Mouse (Mus musculus) embryonic fibroblast, embryonic 13.5 days (primary cell): Measurements from ENCODE around the gene Rras.

ENCODE experiments used
- CTCF ChIP-seq: IDR thresholded peaks from 2 replicates; pipeline ENCODE4 v1.5.1; 2011; ENCODE audit warnings: mild to moderate bottlenecking, control low read depth, low read length, moderate library complexity, borderline replicate concordance; ENCODE audit not compliant: insufficient read depth
- POLR2A ChIP-seq: IDR thresholded peaks from 2 replicates; pipeline ENCODE4 v1.6.1; 2011; ENCODE audit warnings: low read depth, mild to moderate bottlenecking, control low read depth, low read length, moderate library complexity

GRCm38 (mm10) chr7:44973415-44974130, 44.2 kb upstream of the Rras start:
- TF ChIP-seq CTCF (no peak), POLR2A (no peak; the same call in 1 of the 2 replicates)
